Mouse (Mus musculus) stomach, embryonic 15.5 days (tissue): Measurements from ENCODE around the gene Flt3l. TPM values are rescaled to one million over a fixed set of nuclear protein-coding genes. Genes with fewer than 3 reads are reported as not detected.
"Not testable (repeated sequence)": the region's sequence is repeated elsewhere in the genome, so short reads cannot be mapped to it uniquely, and the experiment has no call there.

Experiments used
- ATAC-seq: fragments of 200-750 bp; cut with Nextera tagmentation; 2 replicates; pipeline ENCODE4 v1.8.0; 2017; ENCODE audit warnings: low read depth, moderate number of reproducible peaks, moderate TSS enrichment; ENCODE audit not compliant: insufficient read depth, low FRiP score
- H3K27ac ChIP-seq: fragments of 300-500 bp; sonication (generic); 2 replicates; pipeline ENCODE4 v1.5.1; 2015; ENCODE audit warnings: mild to moderate bottlenecking, inconsistent platforms
- H3K27me3 ChIP-seq: fragments of 300-500 bp; sonication (generic); replicated peaks from 2 replicates; pipeline ENCODE4 v1.6.1; 2015; ENCODE audit warnings: inconsistent platforms
- H3K36me3 ChIP-seq: fragments of 300-500 bp; sonication (generic); 2 replicates; pipeline ENCODE4 v1.6.1; 2015; ENCODE audit warnings: inconsistent platforms
- H3K4me1 ChIP-seq: fragments of 300-500 bp; sonication (generic); 2 replicates; pipeline ENCODE4 v1.6.1; 2015; ENCODE audit warnings: inconsistent platforms
- H3K4me2 ChIP-seq: fragments of 300-500 bp; sonication (generic); 2 replicates; pipeline ENCODE4 v1.6.1; 2015; ENCODE audit warnings: mild to moderate bottlenecking, inconsistent platforms
- H3K4me3 ChIP-seq: fragments of 300-500 bp; sonication (generic); replicated peaks from 2 replicates; pipeline ENCODE4 v1.5.1; 2015; ENCODE audit warnings: inconsistent platforms
- H3K9ac ChIP-seq: fragments of 300-500 bp; sonication (generic); 2 replicates; pipeline ENCODE4 v1.6.1; 2015; ENCODE audit warnings: inconsistent platforms
- H3K9me3 ChIP-seq: fragments of 300-500 bp; sonication (generic); 2 replicates; pipeline ENCODE4 v1.6.1; 2016; ENCODE audit warnings: inconsistent platforms
- WGBS: fragments of 180-500 bp; shearing (Covaris S2); methylation state at CpG from one replicate; pipeline ENCODE4 v1.1.7; 2015; 5-methylcytosine and 5-hydroxymethylcytosine counted together
- polyA plus RNA-seq: library from polyadenylated mRNA; unstranded; fragments of >200 nt; fragmentation: Nextera tagmentation; extraction: Ambion mirVana; gene quantifications from 2 replicates; pipeline ENCODE4 v1.2.1, GENCODE M21; 2015

The Flt3l gene
- polyA plus RNA-seq, 1 experiment from 2014 or later = 2.2 TPM

- H3K36me3 ChIP-seq = peaks cover 31% of the 10 kb centered on the region
- no peaks in the 10 kb centered on the region for H3K9me3 ChIP-seq
- peak overlapping the region; percentile 77 for H3K4me2 ChIP-seq
- peak overlapping the region; percentile 94 for H3K9ac ChIP-seq
- peak overlapping the region; percentile 90 for H3K27ac ChIP-seq
- ATAC-seq = no peak
- no peaks in the 10 kb centered on the region for H3K27me3 ChIP-seq
- under 1% methylated on average over 6 of the region's 6 CpGs for WGBS
- peak overlapping the region; percentile 74 for H3K4me3 ChIP-seq
- peaks cover 44% of the 10 kb centered on the region for H3K4me1 ChIP-seq
Measured at GRCm38 (mm10) chr7:45127700-45128224, 8.5 kb downstream of the Flt3l start.

GRCm38 (mm10) chr7:45126844-45127699 lies 9.2 kb downstream of the Flt3l start:
- H3K36me3 ChIP-seq = peaks cover 37% of the 10 kb centered on the region
- H3K9me3 ChIP-seq = no peaks in the 10 kb centered on the region
- 37% methylated on average over 21 of the region's 21 CpGs for WGBS
- ATAC-seq = no peak
- no peaks in the 10 kb centered on the region for H3K27me3 ChIP-seq
- peak overlapping the region; percentile 77 for H3K4me2 ChIP-seq
- H3K4me3 ChIP-seq = peak overlapping the region; percentile 74
- H3K4me1 ChIP-seq = peaks cover 49% of the 10 kb centered on the region
- peak overlapping the region; percentile 94 for H3K9ac ChIP-seq
- peak overlapping the region; percentile 90 for H3K27ac ChIP-seq

- H3K27ac ChIP-seq = peak overlapping the region; percentile 90
- no peaks in the 10 kb centered on the region for H3K9me3 ChIP-seq
- peak overlapping the region; percentile 94 for H3K9ac ChIP-seq
- 74% methylated on average over 17 of the region's 17 CpGs for WGBS
- H3K4me3 ChIP-seq = peak overlapping the region; percentile 74
- H3K36me3 ChIP-seq = peaks cover 44% of the 10 kb centered on the region
- ATAC-seq = no peak
- H3K4me2 ChIP-seq = peak overlapping the region; percentile 77
- peaks cover 57% of the 10 kb centered on the region for H3K4me1 ChIP-seq
- H3K27me3 ChIP-seq = no peaks in the 10 kb centered on the region
Measured at GRCm38 (mm10) chr7:45126147-45126843, 9.9 kb downstream of the Flt3l start.

GRCm38 (mm10) chr7:45125649-45126048 lies 10.6 kb downstream of the Flt3l start:
- H3K27me3 ChIP-seq, H3K4me3 ChIP-seq, H3K9ac ChIP-seq, H3K9me3 ChIP-seq, ATAC-seq: not testable (repeated sequence)
- peak overlapping the region; percentile 90 for H3K27ac ChIP-seq
- H3K36me3 ChIP-seq = peaks cover 50% of the 10 kb centered on the region
- peak overlapping the region; percentile 50 for H3K4me2 ChIP-seq
- WGBS = 70% methylated on average over 5 of the region's 5 CpGs
- H3K4me1 ChIP-seq = peaks cover 57% of the 10 kb centered on the region

- Histone ChIP-seq H3K9me3 (no peaks in the 10 kb centered on the region), H3K36me3 (peaks cover 54% of the 10 kb centered on the region), H3K9ac (no peak overlapping the region), H3K27ac (peak overlapping the region; percentile 88), H3K4me1 (peaks cover 57% of the 10 kb centered on the region), H3K4me2 (peak overlapping the region; percentile 50; the same call in 1 of the 2 replicates), H3K4me3 (peak overlapping the region; percentile 96; the same call in 1 of the 2 replicates), H3K27me3 (no peaks in the 10 kb centered on the region)
- 22% methylated on average over 7 of the region's 7 CpGs for WGBS
- no peak for ATAC-seq
Measured at GRCm38 (mm10) chr7:45125144-45125600, 11.1 kb downstream of the Flt3l start.

GRCm38 (mm10) chr7:45124224-45125143 lies 11.7 kb downstream of the Flt3l start, which contains the start of gene Rps11:
Rps11 (minus strand) TSS chr7:45124439.
- H3K36me3 ChIP-seq = peaks cover 61% of the 10 kb centered on the region

GRCm38 (mm10) chr7:45123186-45123570 lies 13.1 kb downstream of the Flt3l start:
- H3K4me2 ChIP-seq = peak overlapping the region; percentile 81
- H3K36me3 ChIP-seq = peaks cover 61% of the 10 kb centered on the region
- H3K4me1 ChIP-seq = peaks cover 47% of the 10 kb centered on the region
- H3K9ac ChIP-seq = peak overlapping the region; percentile 98
- WGBS = 15% methylated on average over 12 of the region's 12 CpGs
- H3K27me3 ChIP-seq = no peaks in the 10 kb centered on the region
- H3K4me3 ChIP-seq = peak overlapping the region; percentile 96
- no peak for ATAC-seq
- H3K27ac ChIP-seq = peak overlapping the region; percentile 87
- H3K9me3 ChIP-seq = no peaks in the 10 kb centered on the region

More at GRCm38 (mm10) chr7:45124224-45125143, 11.7 kb downstream of the Flt3l start, which contains the start of gene Rps11:
- Histone ChIP-seq H3K4me2 (peak within 1 kb of the TSS; percentile 81), H3K4me1 (peaks cover 51% of the 10 kb centered on the region), H3K27ac (peak within 1 kb of the TSS; percentile 88), H3K9me3 (no peaks in the 10 kb centered on the region), H3K9ac (peak within 1 kb of the TSS; percentile 98), H3K27me3 (no peaks in the 10 kb centered on the region), H3K4me3 (peak within 1 kb of the TSS; percentile 96)
- 1% methylated on average over 59 of the region's 59 CpGs for WGBS
- ATAC-seq = peak; percentile 82

GRCm38 (mm10) chr7:45122561-45123185 lies 13.6 kb downstream of the Flt3l start:
- peak overlapping the region; percentile 87; the same call in 1 of the 2 replicates for H3K27ac ChIP-seq
- H3K9me3 ChIP-seq = no peaks in the 10 kb centered on the region
- 76% methylated on average over 15 of the region's 15 CpGs for WGBS
- peaks cover 46% of the 10 kb centered on the region for H3K4me1 ChIP-seq
- ATAC-seq = no peak
- peak overlapping the region; percentile 96 for H3K4me3 ChIP-seq
- no peaks in the 10 kb centered on the region for H3K27me3 ChIP-seq
- peak overlapping the region; percentile 98 for H3K9ac ChIP-seq
- H3K36me3 ChIP-seq = peaks cover 61% of the 10 kb centered on the region
- peak overlapping the region; percentile 81 for H3K4me2 ChIP-seq

GRCm38 (mm10) chr7:45121966-45122365 lies 14.3 kb downstream of the Flt3l start:
- Histone ChIP-seq H3K9me3 (no peaks in the 10 kb centered on the region), H3K4me3 (no peak overlapping the region), H3K27me3 (no peaks in the 10 kb centered on the region), H3K4me2 (peak overlapping the region; percentile 14), H3K27ac (0 out of 2 replicates have a peak overlapping the region, but pooled peaks have one; percentile 41), H3K4me1 (peaks cover 39% of the 10 kb centered on the region), H3K36me3 (peaks cover 58% of the 10 kb centered on the region), H3K9ac (no peak overlapping the region; the same call in 1 of the 2 replicates)
- no peak for ATAC-seq

GRCm38 (mm10) chr7:45121404-45121803 lies 14.8 kb downstream of the Flt3l start:
- no peak overlapping the region for H3K9ac ChIP-seq
- H3K4me1 ChIP-seq = peaks cover 34% of the 10 kb centered on the region
- H3K27ac ChIP-seq = 0 out of 2 replicates have a peak overlapping the region, but pooled peaks have one; percentile 41
- peaks cover 52% of the 10 kb centered on the region for H3K36me3 ChIP-seq
- peak overlapping the region; percentile 14 for H3K4me2 ChIP-seq
- 36% methylated on average over 8 of the region's 8 CpGs for WGBS
- H3K9me3 ChIP-seq = no peaks in the 10 kb centered on the region
- H3K27me3 ChIP-seq = no peaks in the 10 kb centered on the region
- no peak overlapping the region for H3K4me3 ChIP-seq
- ATAC-seq = no peak
